Mouse (Mus musculus): ENCODE measurements around the gene Rab11b.

The Rab11b gene

DNA sequence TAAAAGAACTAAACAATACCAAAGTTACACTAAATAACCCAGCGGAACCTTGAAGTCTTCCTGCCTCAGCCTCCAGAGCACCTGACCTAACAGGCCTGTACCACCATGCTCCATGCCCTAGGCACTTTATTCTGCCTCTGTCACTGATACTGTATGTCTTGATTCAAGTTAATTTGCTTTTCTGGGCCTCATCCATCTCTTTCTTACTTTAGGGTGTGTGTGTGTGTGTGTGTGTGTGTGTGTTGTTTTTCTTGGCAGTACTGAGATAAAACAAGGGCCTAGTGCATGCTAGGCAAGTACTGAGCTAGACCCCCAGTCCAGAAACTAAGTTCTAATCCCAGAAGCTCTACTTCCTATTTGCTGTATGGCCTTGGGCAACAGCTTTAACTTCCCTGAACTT is 43.1 kb downstream of the Rab11b start:
- no peak for DNase-seq (ENCODE audit: low spot score)

DNA sequence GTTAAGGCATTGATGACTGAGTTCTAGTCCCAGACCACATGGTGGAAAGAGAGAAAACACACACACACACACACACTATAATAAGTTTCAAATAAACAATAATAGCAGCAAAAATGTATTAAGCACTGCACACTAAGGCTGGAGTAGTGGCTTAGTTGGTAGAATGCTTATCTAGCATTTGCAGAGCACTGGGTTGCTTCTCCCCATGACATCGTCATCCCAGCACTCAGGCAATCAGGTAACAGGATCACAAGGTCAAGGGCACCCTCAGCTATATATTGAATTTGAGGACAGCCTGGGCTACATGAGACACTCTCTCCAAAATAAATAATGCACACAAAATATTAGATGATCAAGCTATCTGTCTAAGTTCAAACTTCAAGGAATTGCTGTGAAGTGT is 45.6 kb downstream of the Rab11b start:
- no peak for DNase-seq (ENCODE audit: low spot score)

DNA sequence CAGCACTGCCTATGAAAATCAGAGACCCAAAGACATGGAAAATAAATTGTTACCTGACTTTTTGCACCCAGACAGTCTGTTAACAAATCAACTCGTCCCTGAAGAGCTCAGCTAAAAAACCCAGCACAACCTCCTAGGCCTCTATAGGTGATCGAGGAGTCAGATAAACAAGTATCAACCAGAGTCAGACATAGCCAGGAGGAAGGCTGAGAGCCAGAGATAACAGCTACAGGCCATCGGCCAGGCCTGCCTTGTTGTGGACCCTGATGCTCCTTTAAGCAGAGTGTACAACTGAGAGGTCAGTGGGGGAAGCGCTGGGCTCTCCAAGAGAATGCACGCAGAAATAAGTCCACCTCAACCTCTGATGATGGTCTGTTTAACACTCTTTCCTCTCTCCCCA is 47.1 kb downstream of the Rab11b start:
- DNase-seq (ENCODE audit: low spot score) = no peak

DNA sequence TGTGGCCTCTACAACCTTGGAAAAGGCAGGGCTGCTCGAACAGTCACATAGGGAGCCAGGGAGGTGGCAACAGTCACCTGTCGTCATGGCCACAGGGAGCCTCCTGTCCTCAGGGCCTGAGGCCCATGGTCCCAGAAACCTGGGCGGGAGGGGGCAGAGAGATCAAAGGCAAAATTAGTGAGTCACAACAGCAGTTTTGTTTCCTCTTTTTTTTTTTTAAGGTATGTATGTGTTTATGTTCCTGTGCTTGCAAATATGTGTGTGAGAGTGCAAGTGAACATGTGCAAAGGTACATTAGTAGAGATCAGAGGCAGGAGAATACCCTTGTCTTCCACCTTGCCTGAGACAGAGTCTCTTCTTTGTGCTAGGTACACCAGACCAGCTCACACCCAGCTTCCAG is 50.5 kb downstream of the Rab11b start:
- no peak for DNase-seq (ENCODE audit: low spot score)

DNA sequence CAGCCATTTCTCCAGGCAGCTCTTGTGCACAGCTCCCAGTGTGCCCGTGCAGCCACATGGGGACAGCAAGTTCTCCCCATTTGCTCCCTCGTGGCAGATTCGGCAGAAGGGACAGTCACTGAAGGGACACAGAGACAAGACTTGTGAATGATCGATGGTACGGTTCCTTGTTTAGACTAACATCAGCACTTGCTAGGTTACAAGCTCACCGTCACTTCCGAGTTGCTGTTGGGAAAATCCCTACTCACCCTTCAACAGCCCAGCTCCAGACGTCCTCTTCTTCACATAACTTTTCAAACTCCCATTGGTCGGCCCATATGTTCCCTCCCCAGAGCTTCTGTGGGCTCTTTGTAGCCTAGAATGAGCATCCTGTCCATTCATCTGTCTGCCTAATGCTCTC is 57.2 kb downstream of the Rab11b start:
- DNase-seq (ENCODE audit: low spot score) = no peak

DNA sequence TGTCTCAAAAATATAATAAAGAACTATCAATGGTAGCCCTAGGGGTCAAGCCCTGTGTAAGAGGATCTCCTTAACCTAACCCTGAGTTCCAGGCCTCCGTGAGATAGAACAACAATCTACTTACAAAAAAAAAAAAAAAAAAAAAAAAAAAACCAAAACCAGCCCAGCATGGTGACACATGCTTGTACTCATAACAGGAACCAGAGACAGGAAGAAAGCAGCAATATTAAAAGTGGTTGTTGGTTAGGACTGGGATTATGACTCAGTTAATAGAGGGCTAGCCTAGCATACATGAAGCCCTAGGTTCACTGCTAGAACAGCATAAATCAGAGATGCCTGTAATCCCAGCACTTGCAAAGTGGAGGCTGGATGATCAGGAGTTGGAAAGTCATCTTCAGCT is 58.2 kb downstream of the Rab11b start:
- no peak for DNase-seq (ENCODE audit: low spot score)

DNA sequence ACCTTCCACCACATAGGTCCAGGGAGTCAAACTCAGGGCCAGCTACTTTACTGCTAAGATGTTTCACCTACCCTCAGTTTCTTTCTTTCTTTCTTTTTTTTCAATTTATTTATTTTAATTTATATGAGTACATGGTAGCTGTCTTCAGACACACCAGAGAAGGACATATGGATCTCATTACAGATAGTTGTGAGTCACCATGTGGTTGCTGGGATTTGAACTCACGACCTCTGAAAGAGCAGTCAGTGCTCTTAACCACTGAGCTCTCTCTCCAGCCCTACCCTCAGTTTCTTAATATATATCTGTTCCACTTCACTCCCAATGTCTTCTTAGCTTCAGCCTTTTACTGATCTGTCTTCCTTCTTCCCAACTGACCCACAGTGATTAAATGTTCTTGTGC is 64.9 kb downstream of the Rab11b start:
- DNase-seq (ENCODE audit: low spot score) = no peak
